Mouse (Mus musculus) brown adipose tissue, adult 24 weeks (tissue): ENCODE results near the gene Ank3. TPM values are rescaled to one million over a fixed set of nuclear protein-coding genes. Genes with fewer than 3 reads are reported as not detected.

Experiments used
- H3K27ac ChIP-seq: fragments of 200-500 bp; replicated peaks from 2 replicates; pipeline ENCODE4 v1.5.1; 2012; ENCODE audit warnings: low read depth, mild to moderate bottlenecking, low read length
- H3K4me1 ChIP-seq: fragments of 200-500 bp; 2 replicates; pipeline ENCODE4 v1.6.1; 2012; ENCODE audit warnings: low read length, mixed read lengths; ENCODE audit not compliant: control insufficient read depth, insufficient read depth, insufficient read length
- H3K4me3 ChIP-seq: fragments of 200-500 bp; 2 replicates; pipeline ENCODE4 v1.5.1; 2012; ENCODE audit warnings: low read depth, mild to moderate bottlenecking, low read length, moderate library complexity; ENCODE audit not compliant: insufficient read depth
- polyA plus RNA-seq: library from polyadenylated mRNA; stranded (reverse); fragments of >200 nt; gene quantifications from 2 replicates; pipeline ENCODE4 v1.2.4, GENCODE M21; 2012; ENCODE audit not compliant: missing spikeins, insufficient read depth, insufficient read length

Ank3 gene
- polyA plus RNA-seq, 1 experiment = 6.5 TPM

DNA sequence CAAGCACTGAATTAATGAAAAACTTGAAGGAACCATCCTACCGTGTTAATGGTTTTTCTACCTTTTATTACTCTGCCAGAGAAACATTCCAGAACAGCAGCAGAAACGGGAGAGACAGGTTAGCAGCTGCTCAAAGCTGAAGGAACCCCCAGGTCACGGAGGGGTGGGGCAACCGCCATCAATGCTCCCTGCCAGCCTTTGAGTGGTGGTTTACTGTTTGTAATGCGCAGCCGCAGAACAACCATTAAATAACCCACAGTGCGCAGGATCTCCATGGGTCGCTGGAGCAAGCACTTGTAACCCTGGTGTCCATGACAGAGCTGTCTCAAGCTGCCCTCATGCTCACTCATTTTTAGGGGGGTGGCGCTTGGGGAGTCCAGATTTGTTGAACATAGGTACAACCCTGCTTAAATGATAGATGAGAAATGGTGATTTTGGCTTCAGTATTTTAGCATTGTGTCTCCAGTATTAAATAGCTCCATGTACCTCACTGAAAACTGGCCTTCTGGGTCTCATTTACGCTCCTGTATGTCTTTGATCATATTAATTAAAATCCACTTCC, 133.7 kb downstream of the Ank3 start:
- Histone ChIP-seq H3K4me1 (no peaks in the 10 kb centered on the region), H3K27ac (no peak overlapping the region), H3K4me3 (no peak overlapping the region)

DNA sequence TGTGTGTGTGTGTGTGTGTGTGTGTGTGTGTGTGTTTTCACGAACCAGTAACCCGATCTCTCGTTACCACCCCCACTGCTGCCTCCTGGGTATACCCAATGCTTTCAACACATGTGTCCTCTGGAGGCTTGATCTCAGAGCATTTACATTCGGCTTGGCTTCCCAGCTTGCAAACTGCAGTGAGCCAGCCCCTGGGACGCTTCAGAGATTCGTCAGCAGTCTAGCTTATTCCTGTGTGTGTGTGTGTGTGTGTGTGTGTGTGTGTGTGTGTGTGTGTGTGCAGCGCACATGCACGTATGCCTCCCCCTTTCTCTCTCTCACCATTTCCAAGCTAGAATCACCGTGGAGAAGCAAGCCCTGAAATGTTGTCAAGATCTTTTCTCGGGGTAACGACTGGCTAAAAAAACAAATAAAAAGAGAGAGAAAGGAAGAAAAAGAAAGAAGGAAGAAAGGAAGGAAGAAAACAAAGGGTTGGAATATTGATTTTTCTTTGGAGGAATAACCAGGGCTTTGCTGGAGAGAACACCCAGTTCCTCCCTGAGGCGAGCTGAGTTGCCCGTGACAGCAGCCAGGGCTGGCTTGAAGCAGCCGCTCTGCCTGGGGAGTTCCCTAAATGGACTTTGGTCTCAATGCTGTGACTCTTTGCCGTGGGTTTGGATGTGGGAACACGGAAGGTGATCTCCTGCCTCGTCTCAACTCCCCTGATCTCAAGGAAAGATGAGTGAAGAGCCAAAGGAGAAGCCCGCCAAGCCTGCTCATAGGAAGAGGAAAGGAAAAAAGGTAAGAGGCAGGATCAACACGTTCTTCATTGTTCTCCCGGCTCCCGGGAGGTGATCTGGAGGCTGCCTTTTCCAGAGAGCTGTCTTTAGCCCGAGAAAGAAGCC, 135.2 kb downstream of the Ank3 start:
- no peaks in the 10 kb centered on the region for H3K4me1 ChIP-seq
- no peak overlapping the region for H3K27ac ChIP-seq
- H3K4me3 ChIP-seq = peak overlapping the region; percentile 26

DNA sequence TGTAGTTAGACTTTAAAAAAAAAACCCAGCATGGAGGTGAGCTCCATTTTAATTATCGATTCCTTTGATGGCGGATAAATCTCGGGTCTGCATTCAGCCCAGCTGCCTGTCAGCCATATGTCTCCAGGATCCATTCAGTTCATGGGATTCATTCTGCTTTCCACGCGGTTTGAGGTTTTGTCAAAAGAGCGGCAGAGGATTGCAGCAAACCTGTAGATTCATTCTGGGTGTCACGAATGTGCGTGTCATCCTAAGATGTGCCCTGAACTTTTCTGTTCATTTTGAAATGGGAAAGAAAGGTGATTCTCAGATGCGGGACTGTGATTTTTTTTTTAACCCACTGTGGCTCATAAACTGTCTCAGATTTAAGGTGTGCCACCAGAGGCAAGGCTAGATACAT, 136.1 kb downstream of the Ank3 start:
- Histone ChIP-seq H3K4me3 (no peak overlapping the region), H3K27ac (no peak overlapping the region), H3K4me1 (no peaks in the 10 kb centered on the region)

DNA sequence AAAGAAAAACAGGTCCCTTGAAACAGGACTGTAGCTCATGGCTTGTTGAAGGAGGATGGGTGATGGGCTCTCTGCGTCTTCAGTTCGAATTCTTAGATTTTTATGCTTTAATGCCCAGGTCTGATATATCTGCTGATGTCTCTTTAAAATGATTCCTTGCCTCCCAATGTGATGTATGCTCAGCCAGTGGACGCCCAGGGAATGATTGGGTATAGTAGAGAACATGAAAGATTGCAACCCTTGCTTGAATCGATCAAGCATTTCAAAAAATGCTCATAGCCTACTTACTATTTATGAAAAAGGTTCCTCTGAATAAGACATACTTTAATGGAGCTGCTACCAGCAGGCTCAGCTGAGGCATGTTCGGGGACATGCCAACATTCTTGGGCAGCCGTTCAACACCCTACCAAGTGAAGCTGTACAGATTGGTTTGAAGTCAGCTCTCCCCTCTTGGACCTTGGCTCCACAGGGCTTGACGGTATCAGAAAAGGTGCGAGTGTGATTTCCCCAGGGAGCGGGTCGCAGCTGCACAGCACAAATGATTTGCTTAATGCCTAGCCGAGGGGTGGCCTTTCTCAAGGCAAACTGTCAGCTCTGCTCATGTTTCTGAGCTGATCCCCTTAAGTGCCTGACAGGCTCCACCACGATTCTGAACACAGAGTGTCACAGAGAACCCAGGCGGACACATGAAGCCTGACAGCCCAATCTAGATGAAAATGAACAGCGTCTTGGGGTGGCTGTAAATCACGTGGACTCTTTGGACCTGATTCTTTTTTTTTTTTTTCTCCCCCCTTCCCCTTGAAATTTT, 136.8 kb downstream of the Ank3 start:
- no peaks in the 10 kb centered on the region for H3K4me1 ChIP-seq
- 0 out of 2 replicates have a peak overlapping the region, but pooled peaks have one; percentile 3 for H3K4me3 ChIP-seq
- no peak overlapping the region for H3K27ac ChIP-seq

DNA sequence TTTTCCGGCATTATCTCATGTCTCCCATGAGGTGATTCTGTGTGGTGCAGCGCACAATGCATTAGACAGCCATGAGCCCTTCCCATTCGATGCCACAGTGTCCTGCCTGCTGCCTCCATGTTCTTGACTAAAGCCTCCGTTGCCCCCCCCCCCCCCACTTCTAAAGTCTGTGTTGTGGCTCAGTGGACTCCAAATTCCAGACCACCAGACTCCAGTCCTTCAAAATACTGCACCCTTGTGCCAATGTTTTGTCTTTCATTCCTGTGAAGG, 137.3 kb downstream of the Ank3 start:
- no peak overlapping the region for H3K4me3 ChIP-seq
- H3K27ac ChIP-seq = no peak overlapping the region
- H3K4me1 ChIP-seq = no peaks in the 10 kb centered on the region

DNA sequence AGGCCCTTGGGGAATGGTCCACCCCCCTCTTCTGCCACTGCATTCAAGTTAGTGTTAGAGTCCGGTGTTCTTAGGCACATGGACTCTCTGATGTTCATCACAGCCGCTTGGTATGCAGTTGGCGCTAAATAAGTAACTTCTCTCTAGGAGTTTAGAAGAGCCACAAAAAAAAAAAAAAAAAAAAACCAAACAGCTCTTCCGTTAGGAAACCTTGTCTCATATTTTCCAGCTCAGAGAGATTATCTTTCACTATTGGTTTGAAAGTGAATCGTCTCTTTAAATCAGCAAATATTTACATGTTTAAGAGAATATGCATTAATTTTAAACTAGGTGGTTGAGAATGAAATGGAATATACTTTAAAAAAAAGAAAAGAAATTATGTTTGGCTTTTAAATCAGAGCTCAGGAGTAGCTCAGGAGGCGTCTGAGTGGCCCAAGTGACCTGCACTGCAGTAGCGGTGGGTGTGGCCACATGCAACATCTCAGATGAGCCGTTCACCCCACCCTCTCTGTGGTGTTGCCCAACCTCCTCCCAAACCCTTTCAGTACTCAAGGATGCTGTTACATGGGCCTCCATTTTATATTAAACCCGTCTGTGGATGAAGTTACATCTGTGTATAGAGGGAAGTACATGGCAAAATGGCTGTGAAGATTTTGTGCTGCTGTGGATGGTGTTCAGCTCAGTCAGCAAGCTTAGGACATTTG, 138.0 kb downstream of the Ank3 start:
- no peaks in the 10 kb centered on the region for H3K4me1 ChIP-seq
- no peak overlapping the region for H3K4me3 ChIP-seq
- no peak overlapping the region for H3K27ac ChIP-seq

DNA sequence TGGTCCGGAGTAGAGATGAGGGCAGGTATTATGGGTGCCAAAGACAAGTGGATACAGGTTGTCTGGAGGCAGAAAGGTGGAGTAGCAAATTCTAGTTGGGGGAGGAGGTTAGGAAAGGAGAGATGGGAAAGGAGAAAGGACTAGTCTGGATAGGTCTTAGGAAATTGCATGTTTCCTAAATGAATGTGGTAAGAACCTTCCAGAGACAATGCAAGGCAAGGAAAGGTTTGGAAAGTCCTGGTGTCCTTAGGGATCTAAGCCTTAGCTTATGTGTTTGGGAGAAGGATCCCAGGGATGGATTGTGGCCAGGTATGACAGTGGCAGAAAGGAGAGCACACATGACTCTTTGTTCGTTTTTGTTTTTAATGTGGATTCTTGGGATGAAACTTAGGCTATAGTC, 139.7 kb downstream of the Ank3 start:
- H3K27ac ChIP-seq = no peak overlapping the region
- H3K4me1 ChIP-seq = no peaks in the 10 kb centered on the region
- H3K4me3 ChIP-seq = no peak overlapping the region

DNA sequence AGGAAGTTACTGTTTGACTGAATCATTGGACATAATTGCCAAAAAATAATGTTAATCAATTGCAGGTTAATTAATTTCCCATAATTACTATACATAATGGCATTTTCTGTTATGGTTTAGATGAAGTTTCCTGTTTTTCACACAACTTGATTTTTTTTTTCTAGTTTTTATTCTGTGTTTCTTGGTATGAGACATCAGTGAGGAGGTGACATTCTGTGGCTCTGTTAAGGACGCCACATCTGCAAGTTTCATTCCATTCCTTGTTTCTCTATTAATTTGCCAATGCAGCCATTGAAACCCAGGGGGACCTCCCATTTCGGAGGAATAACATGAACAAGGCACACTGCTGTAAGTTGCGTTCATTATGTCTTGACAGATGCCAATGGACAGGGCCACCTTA, 143.9 kb downstream of the Ank3 start:
- H3K4me1 ChIP-seq = no peaks in the 10 kb centered on the region
- H3K4me3 ChIP-seq = no peak overlapping the region
- H3K27ac ChIP-seq = no peak overlapping the region

DNA sequence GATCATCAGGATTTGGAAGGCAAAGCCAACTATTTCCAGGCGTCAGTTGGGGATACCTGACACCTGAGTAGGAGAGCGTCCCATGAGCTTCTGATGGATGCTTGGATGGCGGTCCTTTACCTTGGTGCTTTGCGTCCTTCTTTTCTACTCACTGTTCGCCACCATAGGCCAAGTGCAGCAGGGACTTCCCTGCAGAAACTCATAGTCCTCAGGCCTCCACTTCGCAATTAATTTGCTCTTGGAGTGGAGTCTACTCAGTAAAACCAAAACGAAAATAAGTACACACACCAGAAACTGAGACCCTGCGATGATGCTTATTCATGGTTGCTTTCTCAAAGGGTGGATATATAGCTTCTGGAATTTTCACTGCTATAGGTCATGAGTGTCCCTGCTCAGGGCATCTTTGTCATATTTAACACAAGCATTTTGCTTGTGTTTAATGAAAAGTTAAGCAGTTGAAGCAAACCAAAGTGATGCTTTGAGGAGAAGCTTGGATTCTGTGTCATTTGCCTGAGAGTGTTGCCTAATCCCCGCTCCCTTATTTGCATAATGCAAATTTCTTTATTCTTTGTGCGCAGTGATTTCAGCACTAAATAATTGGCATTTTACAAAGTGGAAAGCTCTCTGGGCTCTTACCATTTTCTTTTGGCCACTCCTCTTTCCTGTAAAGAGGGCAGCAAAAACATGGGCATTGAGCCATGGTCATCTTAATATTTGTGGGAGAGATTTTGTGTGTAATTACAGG, 145.5 kb downstream of the Ank3 start:
- Histone ChIP-seq H3K27ac (no peak overlapping the region), H3K4me1 (no peaks in the 10 kb centered on the region), H3K4me3 (no peak overlapping the region)

DNA sequence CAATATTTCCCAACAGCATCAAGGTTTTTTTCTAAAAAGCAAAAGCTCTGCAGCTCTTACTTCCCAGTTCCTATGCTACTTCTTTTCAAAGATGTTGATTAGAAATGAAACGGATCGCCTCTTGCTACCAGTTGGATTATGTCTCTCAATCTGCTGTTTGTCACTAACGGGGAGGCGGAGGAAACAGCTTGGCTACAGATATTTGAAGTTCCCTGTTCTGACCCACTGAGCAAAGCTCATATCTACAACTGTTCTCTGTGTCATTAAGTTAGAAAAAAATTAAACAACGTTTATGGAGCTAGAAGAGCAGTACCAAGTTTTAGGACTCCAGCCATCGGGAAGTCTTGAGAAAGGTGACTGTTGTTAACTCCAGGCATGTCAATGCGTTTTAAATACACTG, 146.1 kb downstream of the Ank3 start:
- H3K27ac ChIP-seq = no peak overlapping the region
- no peaks in the 10 kb centered on the region for H3K4me1 ChIP-seq
- no peak overlapping the region for H3K4me3 ChIP-seq

DNA sequence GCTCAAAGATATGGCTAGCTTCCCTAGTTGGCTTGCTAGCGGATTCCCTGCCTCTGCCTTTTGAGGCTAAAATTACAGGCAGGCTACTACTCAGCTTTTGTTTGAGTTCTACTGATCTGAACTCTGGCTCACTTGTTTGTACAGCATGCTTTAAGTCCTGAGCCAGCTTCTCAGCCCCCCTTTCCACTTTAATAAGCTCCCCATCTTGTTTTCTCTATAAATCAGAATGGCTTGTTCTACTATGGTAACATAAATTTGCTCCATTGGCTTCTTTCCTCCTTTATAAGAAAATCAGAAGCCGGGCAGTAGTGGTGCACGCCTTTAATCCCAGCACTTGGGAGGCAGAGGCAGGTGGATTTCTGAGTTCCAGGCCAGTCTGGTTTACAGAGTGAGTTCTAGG, 147.4 kb downstream of the Ank3 start:
- H3K27ac ChIP-seq = no peak overlapping the region
- H3K4me3 ChIP-seq = no peak overlapping the region
- H3K4me1 ChIP-seq = no peaks in the 10 kb centered on the region

DNA sequence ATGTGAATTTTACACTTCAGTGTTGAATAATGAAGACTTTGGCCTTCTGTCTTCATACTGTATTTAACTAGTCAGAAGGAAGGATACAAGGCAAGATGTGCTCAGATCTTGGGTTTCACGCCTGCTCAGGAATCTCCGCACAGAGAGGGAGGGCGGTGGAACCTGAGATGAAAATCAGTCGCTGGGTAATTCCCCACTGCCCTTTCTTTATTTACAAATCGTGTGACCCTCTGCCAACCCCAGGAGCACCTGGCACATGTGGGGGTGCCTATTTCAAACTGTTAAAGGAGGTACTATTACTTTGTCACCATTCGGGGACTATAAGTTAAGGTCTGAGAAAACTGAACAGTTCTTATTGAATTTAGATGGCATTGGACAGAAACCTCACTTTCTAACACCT, 148.1 kb downstream of the Ank3 start:
- H3K27ac ChIP-seq = no peak overlapping the region
- no peaks in the 10 kb centered on the region for H3K4me1 ChIP-seq
- H3K4me3 ChIP-seq = no peak overlapping the region

DNA sequence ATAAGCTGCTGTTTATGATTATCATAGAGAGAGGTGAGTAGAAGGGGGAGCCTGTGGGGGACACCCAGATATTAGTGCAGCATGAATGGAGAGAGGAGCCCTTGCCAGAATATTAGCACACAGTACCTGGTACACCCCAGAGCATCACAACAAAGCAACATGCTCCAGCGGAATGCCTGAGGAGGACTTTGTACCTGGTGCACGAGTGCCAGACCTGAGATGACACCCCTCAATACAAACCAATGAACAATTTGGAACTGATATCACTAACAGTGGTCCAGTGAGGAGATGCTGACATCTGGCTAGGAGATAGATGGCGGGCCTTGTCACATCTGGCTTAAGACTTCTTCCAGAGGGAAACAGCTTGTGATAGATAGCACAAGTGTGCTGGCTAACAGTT, 150.2 kb downstream of the Ank3 start:
- no peak overlapping the region for H3K27ac ChIP-seq
- H3K4me3 ChIP-seq = no peak overlapping the region
- H3K4me1 ChIP-seq = no peaks in the 10 kb centered on the region

DNA sequence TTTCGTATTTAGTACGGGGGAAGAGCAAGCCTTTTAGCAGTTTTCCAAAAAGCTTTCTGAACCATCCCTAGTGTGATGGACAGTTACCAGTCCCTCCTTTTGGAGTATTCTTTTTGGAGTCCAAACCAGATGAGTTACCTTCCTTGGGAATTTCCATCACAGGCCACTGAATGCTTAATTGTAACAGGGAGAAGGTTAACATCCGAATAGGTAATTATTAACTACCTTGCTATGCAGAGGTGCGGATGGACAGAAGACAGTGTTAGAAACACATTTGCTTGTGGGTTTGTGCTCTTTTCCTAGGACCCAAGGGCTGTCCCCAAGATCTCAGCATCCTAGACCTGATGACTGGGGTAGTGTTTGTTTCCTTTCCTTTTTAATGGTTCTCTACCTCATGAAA, 150.6 kb downstream of the Ank3 start:
- Histone ChIP-seq H3K4me3 (no peak overlapping the region), H3K27ac (no peak overlapping the region), H3K4me1 (no peaks in the 10 kb centered on the region)

DNA sequence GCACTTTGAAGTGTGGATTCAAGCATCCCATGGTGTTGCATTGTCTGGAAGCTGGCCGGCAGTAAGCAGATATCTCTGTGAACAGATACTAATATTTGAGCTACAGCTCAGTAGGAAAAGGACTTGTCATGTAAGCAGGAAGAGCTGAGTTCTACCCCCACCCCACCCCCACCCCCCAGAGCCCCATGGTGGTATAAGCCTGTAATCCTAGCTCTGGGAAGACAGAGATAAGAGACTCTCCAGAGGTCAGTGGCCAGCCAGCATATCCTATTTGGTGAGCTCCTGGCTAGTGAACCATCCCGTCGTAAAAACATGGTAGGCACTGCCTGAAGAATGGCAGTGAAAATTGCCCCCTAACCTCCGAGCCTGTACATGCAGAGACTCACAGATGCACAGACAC, 152.3 kb downstream of the Ank3 start:
- Histone ChIP-seq H3K4me1 (no peaks in the 10 kb centered on the region), H3K27ac (no peak overlapping the region)

More for the DNA sequence above, 152.3 kb downstream of the Ank3 start:
- H3K4me3 ChIP-seq = no peak overlapping the region
